Mouse (Mus musculus) neutrophil, adult 65 days (primary cell): ENCODE measurements around the gene Slc7a3. TPM values are rescaled to one million over a fixed set of nuclear protein-coding genes. Genes with fewer than 3 reads are reported as not detected.

Experiments
- total RNA-seq: library from RNA; stranded (reverse); gene quantifications from 2 replicates; pipeline ENCODE4 v1.2.4, GENCODE M21; 2023

The Slc7a3 gene
- not detected in 2 replicates for total RNA-seq

GRCm38 (mm10) chrX:101085920-101086319 lies at the start of gene Slc7a3:
Gene Slc7a3 (minus strand): TSS chrX:101086020.

DNA sequence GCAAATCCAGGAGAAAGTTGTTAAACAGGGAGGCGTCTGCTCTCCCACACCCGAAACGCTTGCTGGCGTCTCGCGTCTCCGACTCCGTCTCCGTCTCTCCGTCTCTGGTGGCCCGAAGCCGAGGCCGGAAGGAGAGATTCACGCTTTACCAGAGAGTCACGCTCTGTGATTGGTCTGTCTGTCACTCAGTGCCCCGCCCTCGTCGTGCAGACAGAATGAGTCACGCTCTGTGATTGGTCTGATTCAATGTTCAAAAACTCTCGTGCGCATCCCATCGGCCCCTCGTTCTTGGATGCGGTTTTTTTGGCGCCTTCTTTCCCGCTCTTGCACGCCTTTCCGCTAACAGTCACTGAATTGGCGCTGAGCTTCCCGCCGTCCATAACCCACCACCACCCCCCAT lies 26.3 kb downstream of the Slc7a3 start, which contains the start of gene Tex11:
Tex11 (minus strand) TSS at position 127 of the 400 bp plus-strand sequence.

Other genes with a start within 250 kb of the Slc7a3 start
- gene Tex11, start 26.4 kb downstream of the Slc7a3 start, total RNA-seq = not detected in 2 replicates
- 33.0 and 37.9 TPM in 2 replicates for gene Snx12, start 136.5 kb upstream of the Slc7a3 start, total RNA-seq
- 21.4 and 28.5 TPM in 2 replicates for gene Foxo4, start 168.5 kb upstream of the Slc7a3 start, total RNA-seq
- 8.1 and 8.9 TPM in 2 replicates for gene Gm614, start 178.0 kb upstream of the Slc7a3 start, total RNA-seq
- gene Il2rg, start 182.2 kb upstream of the Slc7a3 start, total RNA-seq = 40.3 and 49.8 TPM in 2 replicates
- not detected in 2 replicates for gene Gm20489, start 183.0 kb upstream of the Slc7a3 start, total RNA-seq
- 56.6 and 59.5 TPM in 2 replicates for gene Med12, start 188.0 kb upstream of the Slc7a3 start, total RNA-seq
- gene Nlgn3, start 213.1 kb upstream of the Slc7a3 start, total RNA-seq = 0.09 TPM in 1 of 2 replicates, not detected in the other